Mouse (Mus musculus) embryo, embryonic 10 days (tissue): Measurements from ENCODE around the gene Sh2d6.
"Not testable (repeated sequence)": the region's sequence is repeated elsewhere in the genome, so short reads cannot be mapped to it uniquely, and the experiment has no call there.

ENCODE experiments used
- DNase-seq: peaks from one replicate; pipeline ENCODE4 v3.0.0-alpha.2; 2015; ENCODE audit warnings: low spot score

The Sh2d6 gene

DNA sequence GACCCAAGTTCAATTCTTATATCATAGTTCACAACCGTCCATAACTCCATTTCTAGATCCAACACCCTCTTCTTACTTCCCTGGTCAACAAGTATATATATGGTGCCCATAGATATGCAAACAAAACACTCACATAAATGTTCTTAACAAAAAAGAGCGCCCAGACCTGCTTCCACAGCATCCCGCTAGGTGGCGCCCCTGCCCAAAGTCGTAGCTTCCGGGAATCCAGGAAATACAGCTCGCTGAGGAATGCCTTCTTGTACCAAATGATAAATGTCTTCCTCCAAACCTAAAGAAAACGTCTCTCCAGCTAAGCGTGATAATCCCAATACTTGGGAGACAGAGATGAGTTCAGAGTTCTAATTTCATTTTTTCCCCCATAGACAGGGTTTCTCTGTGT lies 13.7 kb upstream of the Sh2d6 start:
- DNase-seq = peak; percentile 83

DNA sequence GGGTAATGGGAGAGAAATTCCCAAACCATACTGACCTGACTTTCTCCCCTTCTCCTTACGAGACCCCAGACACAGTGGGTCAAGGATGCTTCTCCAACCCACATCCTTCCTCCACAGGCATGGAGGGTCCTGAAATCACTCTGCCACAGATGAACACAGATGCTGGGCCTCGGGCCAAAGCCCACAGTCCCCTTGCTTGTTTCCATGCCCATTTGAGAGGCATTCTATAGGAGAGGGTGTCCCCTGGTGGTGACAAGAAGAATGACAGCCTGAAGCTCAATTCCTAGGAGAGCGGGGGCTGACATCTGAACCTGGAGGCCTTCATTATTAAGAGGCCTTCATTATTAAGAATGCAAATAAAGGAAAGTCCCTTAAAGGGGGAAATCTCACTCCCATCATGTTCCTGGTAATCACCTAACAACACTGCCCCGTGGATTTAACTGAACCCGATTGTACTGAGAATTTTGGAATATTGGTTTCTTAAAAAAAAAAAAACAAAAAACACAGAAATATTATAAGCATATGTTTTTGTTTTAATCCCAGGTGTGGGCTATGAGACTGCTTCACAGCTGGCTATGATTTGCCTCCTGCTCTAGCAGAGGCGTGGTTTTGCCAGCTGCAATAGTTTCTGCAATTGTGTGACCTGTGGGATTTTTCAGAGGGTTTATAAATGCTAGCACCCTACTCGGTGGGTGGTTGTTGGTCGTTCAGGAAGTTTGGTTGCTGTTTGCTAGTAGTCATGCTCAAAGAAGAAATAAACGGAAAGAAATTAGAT lies 12.7 kb upstream of the Sh2d6 start:
- peak; percentile 87 for DNase-seq

DNA sequence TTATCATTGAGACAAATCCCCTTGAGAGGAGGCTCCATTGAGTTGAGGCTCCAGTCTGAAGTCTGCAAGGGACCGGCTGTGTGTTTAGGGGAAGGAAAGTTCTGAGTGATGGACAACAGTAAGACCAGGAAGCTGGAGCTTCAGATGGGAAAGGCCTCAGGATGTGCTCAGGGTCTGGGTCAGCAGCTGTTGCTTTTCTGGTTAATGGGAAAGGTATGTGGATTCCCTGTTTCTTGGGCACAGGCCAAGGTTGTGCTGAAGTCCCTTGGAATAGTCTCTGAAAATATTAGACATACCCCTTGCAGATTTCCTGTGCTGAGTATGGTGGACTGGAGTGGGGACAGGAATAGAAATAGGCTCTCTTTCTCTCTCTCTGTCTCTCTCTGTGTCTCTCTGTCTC lies 12.0 kb upstream of the Sh2d6 start:
- not testable (repeated sequence) for DNase-seq

DNA sequence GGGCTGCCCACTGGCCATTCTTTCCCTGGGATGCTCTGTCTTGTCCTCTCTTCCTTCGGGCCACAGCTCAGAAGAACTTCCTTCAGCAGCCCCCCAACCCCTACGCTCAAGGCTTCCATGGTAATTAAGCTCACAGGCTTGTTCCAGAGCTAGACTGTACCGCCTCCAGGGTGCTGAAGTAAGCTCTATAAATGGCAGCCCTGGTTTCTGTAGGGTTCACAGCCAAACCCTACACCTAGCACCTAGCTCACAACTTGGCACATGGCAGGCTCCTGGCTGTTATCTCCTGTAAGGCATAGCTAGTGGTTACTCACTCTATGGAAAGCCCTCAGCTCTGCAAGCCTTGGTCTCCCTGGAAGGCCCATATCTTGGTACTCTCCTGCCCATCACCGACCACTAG lies 11.1 kb upstream of the Sh2d6 start:
- no peak for DNase-seq

DNA sequence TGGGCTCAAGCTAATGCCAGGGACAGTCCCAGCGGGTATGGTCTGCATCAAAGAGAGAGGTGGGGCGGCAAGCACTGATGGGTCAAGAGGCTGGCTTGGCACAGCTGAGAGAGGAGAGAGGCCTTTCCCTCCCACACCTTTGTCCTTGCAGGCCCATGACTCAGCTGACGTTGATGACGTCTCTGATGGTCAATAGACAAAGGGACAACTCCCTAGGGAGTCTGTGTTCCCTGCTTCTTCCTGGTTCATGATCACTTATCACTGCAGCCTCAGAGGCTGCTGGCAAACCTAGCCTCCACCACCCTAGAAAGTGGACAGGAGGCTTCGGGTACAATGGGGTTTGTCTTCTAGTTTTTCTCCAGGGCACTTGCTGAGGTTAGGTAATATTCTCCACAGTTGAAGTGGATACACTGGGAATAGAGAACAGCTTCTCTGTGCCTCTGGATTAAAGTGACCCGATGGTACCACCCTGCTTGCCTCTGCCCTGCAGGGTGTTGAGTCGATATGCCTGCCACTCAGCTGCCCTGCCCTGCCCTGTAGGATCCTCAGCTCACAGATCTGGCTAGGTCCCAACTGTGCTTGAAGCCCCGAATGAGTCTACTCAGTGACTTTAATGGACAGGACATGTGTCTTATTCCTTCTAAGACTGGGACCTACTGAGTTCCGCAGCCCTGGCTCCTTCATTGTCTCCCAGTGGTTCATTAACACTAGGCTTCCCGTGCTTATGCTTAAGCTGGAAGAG lies 7.1 kb upstream of the Sh2d6 start:
- no peak for DNase-seq

DNA sequence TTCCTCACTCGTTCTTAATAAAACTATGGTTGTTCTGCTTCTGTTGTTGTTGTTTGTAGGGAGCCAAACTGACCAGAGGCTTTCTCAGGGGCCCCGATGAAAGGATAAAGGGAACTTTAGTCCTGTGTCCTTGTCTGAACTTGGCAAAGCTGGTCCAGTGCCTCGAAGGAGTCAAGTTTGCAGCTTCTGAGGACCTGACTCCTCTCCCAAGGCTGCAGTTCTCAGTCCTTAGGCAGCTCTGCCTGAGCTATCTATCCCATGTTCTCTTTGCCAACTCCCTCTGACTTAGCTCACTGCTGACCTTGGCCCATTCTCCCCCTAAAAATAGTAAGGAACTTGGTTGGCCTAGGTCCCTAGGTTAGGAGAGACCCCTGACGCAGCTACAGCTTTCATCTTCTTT lies 5.6 kb upstream of the Sh2d6 start:
- DNase-seq = no peak

DNA sequence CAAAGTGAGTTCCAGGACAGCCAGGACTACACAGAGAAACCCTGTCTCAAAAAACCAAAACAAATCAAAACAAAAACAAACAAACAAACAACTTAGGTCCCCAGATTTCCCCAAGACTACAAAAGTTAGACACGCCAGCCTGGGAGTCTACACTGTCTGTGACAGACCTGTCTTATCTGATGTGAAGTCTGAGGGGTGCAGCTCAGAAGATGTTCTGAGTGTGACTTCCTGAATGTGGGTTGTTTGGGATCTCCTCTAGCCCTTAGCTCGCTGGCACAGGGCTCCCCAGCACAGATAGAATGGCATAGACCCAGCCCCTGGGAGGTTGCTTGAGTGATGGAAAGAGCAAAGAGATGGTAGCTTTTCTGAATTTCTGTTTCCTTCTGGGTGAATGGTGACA lies 2.7 kb upstream of the Sh2d6 start:
- no peak for DNase-seq

DNA sequence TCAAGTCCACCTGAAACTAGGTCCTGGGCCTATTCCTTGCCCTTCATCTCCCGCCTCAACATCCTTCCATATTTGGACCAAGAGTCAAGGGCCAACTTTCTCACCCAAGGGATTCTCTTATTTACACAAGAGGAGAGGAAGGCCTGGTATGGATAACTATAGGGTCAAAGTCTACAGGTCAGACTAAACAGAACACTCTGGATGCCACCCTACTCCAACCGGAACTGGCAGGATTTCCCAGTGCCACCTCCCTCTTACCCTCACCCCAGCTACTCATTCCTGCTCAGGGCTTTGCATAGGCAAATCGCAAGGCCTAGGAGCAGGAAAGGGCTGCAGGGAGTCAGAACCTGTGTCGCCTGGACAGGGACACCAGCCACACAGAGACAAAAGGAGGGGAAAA lies 1.7 kb upstream of the Sh2d6 start:
- no peak for DNase-seq

DNA sequence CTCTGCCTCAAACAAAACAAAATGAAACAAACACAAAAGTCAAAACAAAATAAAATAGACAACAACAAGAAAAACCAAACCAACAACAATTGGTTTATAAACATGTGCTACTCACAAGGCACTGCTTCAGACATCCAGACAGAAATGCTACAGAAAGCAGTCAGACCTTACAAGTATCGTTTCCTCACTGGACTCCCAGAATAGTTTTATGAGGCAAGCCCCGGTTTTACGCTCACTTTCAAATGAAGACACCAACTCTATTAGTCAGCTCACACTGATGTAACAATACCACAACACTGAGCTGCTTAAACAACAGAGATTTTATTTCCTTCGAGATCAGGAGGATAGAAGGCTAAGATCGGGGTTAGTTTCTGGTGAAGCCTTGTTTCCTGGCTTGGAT lies 781 bp upstream of the Sh2d6 start:
- DNase-seq = no peak

DNA sequence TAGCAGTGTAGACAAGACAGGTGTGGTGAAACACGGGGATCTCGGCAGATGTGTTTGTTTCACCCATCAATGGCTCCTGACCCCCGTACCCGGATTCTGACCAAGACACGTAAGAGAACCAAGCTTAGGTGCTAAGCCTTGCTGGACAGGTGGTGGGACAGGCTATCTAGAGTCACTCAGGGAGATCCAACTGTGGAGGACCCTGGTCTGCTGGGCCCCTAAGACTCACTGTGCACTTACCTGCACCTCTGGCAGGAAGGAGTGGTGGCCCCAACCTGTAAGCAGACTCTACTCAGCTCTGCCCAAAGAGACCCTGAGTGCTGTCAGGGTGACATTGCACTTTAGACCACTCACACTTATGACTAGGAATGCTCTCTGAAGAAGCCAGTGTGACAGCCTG lies 603 bp downstream of the Sh2d6 start:
- DNase-seq = no peak

DNA sequence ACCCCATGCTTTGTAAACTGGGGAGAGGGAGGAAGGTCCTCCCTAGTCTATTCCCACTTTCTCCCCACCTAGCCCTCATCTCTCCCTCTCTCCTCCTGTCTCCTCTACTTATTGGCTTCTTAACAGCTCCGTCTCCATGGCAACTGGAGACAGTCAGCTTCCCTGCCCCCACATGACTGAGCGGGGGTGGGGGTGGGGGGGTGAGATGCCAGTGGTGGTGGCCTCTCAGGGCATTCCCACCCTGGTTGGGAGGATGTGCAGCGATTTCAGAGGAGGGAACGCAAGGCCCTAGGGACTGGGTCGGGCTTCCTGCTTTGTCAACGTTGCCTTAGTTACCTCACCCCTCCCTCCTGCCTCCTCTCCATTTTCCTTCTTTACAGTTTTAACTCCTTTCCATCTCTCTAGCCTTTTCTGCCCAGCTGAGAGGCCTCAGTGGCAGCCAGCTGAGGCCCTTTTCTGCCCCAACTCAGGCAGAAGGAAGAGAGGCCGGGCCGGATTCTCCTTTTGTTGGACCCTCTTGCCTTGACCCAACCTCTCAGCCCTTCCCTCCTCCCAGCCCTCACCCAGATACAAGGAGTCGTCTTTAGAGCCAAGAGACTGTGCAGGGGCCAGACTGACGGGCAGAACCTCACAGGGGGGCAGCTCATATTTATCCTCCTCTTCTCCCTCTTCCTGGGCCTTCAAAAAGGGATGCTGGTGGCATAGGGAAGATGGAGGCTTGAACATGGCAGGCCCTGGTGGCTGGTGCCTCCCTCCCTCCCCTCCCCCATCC lies 1.4 kb downstream of the Sh2d6 start:
- peak; percentile 78 for DNase-seq

DNA sequence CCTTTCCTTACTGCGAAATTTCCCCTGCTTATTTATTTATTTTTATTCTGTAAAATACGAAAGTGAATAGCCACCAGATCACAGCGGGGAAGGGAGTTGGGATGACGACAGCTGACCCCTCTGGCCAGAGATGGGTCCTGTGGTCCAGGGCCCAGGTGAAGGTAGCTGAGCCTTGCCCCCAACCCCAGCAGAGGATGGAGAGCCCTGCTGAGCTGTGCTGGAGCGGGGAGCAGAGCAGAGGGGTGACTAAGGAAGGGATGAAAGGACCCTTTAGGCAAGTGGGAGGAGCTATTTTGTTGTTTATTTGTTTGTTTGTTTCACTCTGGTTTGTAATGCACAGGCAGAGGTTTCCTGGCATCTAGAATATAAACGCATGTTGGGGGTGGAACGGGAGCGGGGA lies 2.2 kb downstream of the Sh2d6 start:
- no peak for DNase-seq

DNA sequence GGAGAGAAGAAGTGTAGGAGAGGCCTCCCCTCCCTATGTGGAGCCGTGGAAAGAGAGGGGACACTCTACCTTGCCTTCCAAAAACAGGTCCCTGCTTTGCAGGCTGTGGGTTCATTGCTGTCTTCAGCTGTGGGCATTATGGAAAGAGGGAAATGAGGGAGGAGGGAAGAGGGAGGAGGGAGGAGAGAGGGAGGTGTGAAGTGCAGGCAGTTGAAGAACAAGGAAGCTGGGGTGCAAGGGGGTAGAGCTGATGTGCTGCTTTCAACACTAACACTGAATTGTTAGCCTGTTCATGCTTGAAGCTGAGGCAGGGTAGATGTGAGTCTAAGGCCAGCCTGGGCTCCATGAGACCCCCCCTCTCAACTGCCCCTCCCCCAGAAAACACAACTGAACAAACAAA lies 2.7 kb downstream of the Sh2d6 start:
- no peak for DNase-seq

DNA sequence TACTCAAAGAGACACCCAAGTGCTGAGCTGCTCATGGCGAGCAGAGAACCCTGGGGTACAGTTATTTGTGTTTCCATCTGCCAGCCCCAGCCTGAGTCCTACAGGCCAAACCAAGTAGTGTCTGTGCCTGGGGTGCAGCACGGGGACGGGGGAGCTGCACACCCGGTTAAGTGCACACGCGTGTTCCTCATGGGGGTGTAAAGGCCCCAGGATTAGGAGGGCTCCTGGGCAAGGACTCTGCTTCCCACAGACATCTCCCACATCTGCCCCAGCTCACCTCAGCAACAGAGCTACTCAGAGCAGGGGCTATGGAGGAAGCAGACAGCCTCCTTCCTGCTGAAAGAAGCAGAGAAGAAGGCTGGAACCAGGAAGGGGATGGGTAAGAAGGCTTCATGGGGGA lies 5.9 kb downstream of the Sh2d6 start:
- no peak for DNase-seq

DNA sequence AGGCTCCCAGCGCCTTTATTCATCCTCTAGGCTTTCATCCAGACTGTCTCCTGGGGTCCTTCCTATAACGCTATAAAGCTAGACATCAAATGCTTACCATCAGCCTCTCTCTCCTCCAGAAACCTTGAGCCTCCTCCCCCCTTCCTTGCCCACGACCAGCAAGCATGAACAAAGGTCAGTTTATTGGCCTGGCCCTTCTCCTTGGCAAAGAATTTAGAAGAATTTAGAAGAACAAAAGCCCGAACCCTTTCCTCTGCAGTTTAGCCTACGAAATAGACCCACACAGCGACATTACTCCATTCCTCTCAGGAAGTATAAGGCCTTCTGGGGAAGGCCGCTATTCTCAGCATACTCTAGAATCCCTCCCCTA lies 8.5 kb downstream of the Sh2d6 start:
- DNase-seq = no peak

DNA sequence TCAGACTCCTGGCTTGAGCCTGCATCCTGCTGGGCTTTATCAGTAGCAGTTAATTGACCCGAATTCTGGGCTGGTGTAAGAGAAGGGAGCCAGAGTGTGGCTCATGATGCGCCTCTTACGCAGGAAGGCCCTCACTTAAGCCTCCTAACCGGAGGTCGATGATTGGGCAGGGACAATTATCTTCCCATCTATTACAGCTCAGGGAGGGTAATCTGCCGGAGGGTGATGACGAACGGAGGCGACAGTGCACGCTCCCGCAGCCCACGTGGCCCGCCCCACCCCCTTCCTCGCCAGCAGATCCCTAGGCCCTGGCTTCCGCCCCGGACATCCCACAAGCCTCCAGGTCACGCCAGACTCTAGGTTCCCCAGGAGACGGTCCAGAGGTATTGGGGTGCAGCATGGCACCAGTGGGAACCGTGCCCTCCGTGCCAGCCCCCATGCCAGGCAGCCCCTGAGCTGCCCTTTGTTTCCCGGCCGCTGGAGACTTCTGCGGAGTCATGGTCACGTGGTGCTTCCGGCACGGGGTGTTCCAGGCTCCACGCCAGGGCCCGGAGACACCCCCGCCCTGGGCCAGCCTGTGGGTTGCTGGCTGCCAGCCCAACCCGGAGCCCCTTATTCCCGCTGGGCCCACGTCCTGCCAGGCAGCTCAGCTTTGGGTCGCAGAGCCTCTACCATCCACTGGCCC lies 9.0 kb downstream of the Sh2d6 start:
- DNase-seq = peak; percentile 79

DNA sequence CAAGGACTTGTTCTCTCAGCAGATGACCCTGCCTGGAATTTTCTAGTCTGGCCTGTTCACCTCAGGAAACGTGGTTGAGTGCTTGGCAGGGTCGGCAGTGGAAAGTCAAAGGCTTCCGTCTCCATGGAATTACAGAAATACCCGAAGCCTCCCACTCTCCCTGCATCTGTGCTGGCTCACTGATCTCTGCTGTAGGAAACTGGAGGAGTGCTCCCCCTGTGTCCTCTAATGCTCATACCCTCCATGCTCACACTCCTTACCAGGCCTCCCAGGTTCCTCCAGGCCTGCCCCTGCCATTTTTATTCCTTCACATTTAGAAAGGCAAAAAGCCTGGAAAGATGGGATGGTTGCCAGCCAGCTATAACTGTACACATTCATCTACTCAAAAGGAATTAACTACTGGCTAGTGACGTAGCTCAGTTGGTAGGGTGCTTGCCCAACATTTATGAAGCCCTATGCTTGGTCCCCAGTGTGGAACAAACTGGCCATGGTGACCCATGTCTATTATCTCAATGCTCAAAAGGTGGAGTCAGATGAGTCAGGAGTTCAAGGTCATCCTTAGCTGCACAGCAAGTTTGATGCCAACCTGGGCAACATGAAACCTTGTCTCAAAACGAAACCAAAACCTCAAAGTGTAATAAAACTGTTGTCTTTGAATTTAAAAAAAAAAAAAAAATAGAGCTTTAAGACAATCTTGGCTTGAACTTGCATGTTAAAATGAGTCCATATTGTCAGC lies 10.7 kb downstream of the Sh2d6 start:
- DNase-seq = no peak

DNA sequence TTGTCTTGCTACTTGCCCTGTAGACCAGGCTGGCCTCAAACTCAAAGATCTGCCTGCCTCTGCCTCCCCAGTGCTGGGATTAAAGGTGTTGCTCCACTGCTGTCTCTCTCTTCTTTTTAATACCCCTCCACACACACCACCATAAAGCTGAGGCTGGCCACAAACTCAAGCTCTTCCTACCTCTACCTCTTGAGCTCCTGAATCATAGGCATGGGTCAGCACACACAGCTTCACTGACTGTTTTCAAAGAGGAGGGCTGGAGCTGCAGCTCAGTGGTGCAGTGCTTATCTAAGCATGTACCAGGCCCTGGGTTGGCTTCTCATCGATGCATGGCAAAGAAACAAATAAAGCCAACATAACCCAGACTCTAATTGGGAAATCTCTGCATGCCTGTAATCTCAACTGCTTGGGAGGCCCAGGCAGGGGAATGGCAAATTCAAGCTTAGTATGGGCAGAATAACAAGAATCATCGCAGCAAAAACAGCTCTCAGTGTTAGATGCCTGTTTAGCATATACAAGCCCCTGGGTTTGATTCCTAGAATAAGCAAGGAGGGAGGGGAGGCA lies 11.6 kb downstream of the Sh2d6 start:
- DNase-seq = no peak

DNA sequence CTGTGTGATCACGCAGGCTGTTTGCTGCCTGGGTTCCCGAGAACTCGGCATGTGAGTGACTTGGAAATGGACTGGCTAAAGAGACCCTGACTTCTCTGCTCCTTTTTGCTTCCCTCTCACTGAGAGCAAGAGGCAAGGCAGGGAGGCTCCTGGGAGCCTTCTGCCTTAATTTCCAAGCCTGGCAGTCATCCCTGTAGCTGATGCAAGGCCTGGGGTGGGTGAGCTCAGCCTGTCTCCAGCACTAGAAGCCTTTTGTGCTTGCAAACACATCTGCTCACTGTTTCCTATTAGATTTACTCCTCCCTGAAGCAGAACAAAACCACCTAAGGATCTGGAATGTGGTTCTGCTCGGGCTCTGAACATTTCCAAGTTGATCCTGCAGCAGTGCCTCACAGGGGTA lies 12.9 kb downstream of the Sh2d6 start:
- DNase-seq = no peak

DNA sequence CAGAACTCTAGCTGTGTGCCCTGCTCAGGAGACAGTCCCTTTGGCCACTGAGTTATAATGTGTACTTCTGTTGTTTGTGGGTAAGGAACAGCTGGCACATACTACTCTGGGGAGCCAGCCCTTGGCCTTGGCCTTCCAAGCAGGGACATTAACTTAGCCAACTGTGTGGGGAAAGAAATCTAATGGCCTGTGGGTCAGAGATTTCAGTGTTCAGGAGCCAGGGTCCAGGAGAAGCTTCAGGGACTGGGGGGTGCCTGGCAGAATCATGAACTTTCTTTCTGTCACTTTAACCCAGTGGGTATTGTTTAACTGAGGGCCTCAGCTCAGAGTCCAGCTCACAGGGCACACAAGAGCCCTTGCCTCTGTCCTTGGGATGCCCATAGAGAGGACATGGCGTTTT lies 15.4 kb downstream of the Sh2d6 start:
- no peak for DNase-seq

DNA sequence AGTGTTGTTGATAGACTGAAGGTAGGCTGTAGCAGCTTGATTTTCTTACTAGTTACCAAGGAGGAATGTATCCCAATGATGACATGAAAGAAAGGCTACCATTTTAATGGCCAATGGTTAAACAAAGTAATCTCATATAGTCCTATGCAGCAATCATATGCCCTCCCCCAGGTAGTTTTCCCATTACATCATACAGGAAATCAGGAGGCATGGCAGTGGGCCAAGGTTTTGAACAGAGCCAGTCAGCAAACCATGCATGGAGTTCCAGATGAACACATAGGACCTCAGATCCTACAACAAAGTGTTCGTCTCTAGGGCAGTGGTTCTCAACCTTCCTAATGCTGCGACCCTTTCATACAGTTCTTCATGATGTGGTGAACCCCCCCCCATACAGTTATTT lies 17.6 kb downstream of the Sh2d6 start:
- DNase-seq = no peak

DNA sequence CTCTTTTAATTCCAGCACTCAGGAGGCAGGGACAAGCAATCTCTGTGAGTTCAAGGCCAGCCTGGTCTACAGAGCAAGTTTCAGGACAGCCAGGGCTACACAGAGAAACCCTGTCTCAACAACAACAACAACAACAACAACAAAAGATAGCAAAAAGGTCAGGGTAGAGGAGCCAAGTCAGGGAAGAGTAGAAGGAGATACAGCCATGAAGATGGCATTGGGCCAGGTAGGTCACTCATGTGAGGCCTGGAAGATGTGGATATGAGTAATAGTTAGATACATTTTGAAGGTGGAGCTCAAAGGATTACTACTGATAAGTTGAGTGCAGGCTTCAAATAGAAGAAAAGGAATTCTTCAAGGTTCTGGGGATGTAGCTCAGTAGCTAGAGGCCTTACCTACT lies 18.2 kb downstream of the Sh2d6 start:
- DNase-seq = no peak
